Mouse (Mus musculus) spleen, adult 2 months (tissue): ENCODE results near the gene Hnrnpc. TPM values are rescaled to one million over a fixed set of nuclear protein-coding genes. Genes with fewer than 3 reads are reported as not detected.
A peak's percentile ranks its signal among the peaks of the same experiment; 100 is the strongest.

ENCODE experiments used
- DNase-seq, 2 experiments: peaks; one replicate each; pipeline versions ENCODE4 v3.0.0 to v3.0.0-alpha.2; 2012 to 2021; ENCODE audit warnings: low spot score in 2 of 2, low read depth in 1 of 2
- H3K27ac ChIP-seq: fragments of 200-500 bp; 2 replicates; pipeline ENCODE4 v1.5.1; 2012; ENCODE audit warnings: low read length, inconsistent platforms; ENCODE audit not compliant: insufficient read depth
- H3K27me3 ChIP-seq: fragments of 200-500 bp; 2 replicates; pipeline ENCODE4 v1.6.1; 2012; ENCODE audit warnings: mild to moderate bottlenecking, moderate library complexity, low read length, inconsistent platforms; ENCODE audit not compliant: control insufficient read depth, insufficient read depth
- H3K36me3 ChIP-seq: fragments of 200-500 bp; 2 replicates; pipeline ENCODE4 v1.6.1; 2012; ENCODE audit warnings: mild to moderate bottlenecking, low read length, inconsistent platforms; ENCODE audit not compliant: control insufficient read depth, insufficient read depth
- H3K4me1 ChIP-seq: fragments of 200-500 bp; 2 replicates; pipeline ENCODE4 v1.6.1; 2011; ENCODE audit warnings: inconsistent platforms; ENCODE audit not compliant: control insufficient read depth, insufficient read depth, insufficient read length
- H3K4me3 ChIP-seq: fragments of 200-500 bp; 2 replicates; pipeline ENCODE4 v1.5.1; 2011; ENCODE audit warnings: mild to moderate bottlenecking, inconsistent platforms; ENCODE audit not compliant: insufficient read depth, insufficient read length; ENCODE audit errors: extremely low read depth
- CTCF ChIP-seq: fragments of 200-500 bp; IDR thresholded peaks from 2 replicates; pipeline ENCODE4 v1.5.1; 2011; ENCODE audit warnings: mild to moderate bottlenecking, inconsistent platforms; ENCODE audit not compliant: insufficient read depth, insufficient read length, insufficient replicate concordance; ENCODE audit errors: extremely low read depth
- POLR2A ChIP-seq: fragments of 200-500 bp; IDR thresholded peaks from 2 replicates; pipeline ENCODE4 v1.6.1; 2011; ENCODE audit warnings: low read depth, low read length, inconsistent platforms
- WGBS: fragments of 180-500 bp; shearing (Covaris S2); methylation state at CpG from one replicate; pipeline ENCODE4 v1.1.7; 2018; 5-methylcytosine and 5-hydroxymethylcytosine counted together
- polyA plus RNA-seq: library from polyadenylated mRNA; depleted of rRNA; stranded (reverse); fragments of >200 nt; gene quantifications from 2 replicates; pipeline ENCODE4 v1.2.3, GENCODE M21; 2012

Hnrnpc gene
- polyA plus RNA-seq, 1 experiment, result 57.3 TPM

GRCm38 (mm10) chr14:52140577-52141444, 37.0 kb upstream of the Hnrnpc start:
- TF ChIP-seq CTCF (no peak), POLR2A (no peak; the same call in 1 of the 2 replicates)
- peak overlapping the region; percentile 79 for H3K27ac ChIP-seq
- H3K27me3 ChIP-seq, result no peaks in the 10 kb centered on the region
- 6% methylated on average over 19 of the region's 19 CpGs for WGBS
- peak; percentile 25 to 56 for DNase-seq
- peak overlapping the region; percentile 64 for H3K4me3 ChIP-seq
- H3K4me1 ChIP-seq, result peaks cover 6% of the 10 kb centered on the region; the same call in 1 of the 2 replicates
- no peaks in the 10 kb centered on the region; the same call in 1 of the 2 replicates for H3K36me3 ChIP-seq

GRCm38 (mm10) chr14:52133584-52133983, 29.8 kb upstream of the Hnrnpc start:
- Histone ChIP-seq H3K27me3 (no peaks in the 10 kb centered on the region), H3K4me3 (no peak overlapping the region), H3K36me3 (no peaks in the 10 kb centered on the region), H3K4me1 (peaks cover 4% of the 10 kb centered on the region; the same call in 1 of the 2 replicates), H3K27ac (no peak overlapping the region)
- TF ChIP-seq POLR2A, result no peak
- no peak for TF ChIP-seq CTCF
- WGBS, result 18% methylated on average over 5 of the region's 5 CpGs
- no peak for DNase-seq

- 96% methylated on average over 3 of the region's 3 CpGs for WGBS
- no peak for DNase-seq
Observed at GRCm38 (mm10) chr14:52124636-52125035, 20.8 kb upstream of the Hnrnpc start.

GRCm38 (mm10) chr14:52123918-52124317, 20.1 kb upstream of the Hnrnpc start:
- DNase-seq, result peak; percentile 61 to 70
- H3K4me3 ChIP-seq, result no peak overlapping the region
- H3K27ac ChIP-seq, result no peak overlapping the region
- H3K4me1 ChIP-seq, result no peaks in the 10 kb centered on the region
- no peaks in the 10 kb centered on the region for H3K27me3 ChIP-seq
- WGBS, result 23% methylated on average over 4 of the region's 4 CpGs
- TF ChIP-seq POLR2A (no peak), CTCF (peak; percentile 63; the same call in 1 of the 2 replicates)
- H3K36me3 ChIP-seq, result no peaks in the 10 kb centered on the region

More at GRCm38 (mm10) chr14:52124636-52125035, 20.8 kb upstream of the Hnrnpc start:
- Histone ChIP-seq H3K4me1 (no peaks in the 10 kb centered on the region), H3K36me3 (no peaks in the 10 kb centered on the region), H3K4me3 (no peak overlapping the region), H3K27me3 (no peaks in the 10 kb centered on the region), H3K27ac (no peak overlapping the region)
- TF ChIP-seq CTCF, result no peak
- no peak for TF ChIP-seq POLR2A

GRCm38 (mm10) chr14:52120169-52120568, 16.3 kb upstream of the Hnrnpc start:
- TF ChIP-seq CTCF, result no peak
- no peak for TF ChIP-seq POLR2A
- Histone ChIP-seq H3K4me3 (no peak overlapping the region), H3K27me3 (no peaks in the 10 kb centered on the region), H3K4me1 (no peaks in the 10 kb centered on the region), H3K27ac (no peak overlapping the region), H3K36me3 (no peaks in the 10 kb centered on the region)
- no peak for DNase-seq
- WGBS, result 25% methylated on average over 7 of the region's 7 CpGs

GRCm38 (mm10) chr14:52118823-52119608, 15.2 kb upstream of the Hnrnpc start:
- H3K4me1 ChIP-seq, result no peaks in the 10 kb centered on the region
- H3K4me3 ChIP-seq, result peak overlapping the region; percentile 55
- WGBS, result 6% methylated on average over 38 of the region's 38 CpGs
- no peak overlapping the region for H3K27ac ChIP-seq
- DNase-seq, result peak in 1 of 2 experiments; percentile 18
- H3K27me3 ChIP-seq, result no peaks in the 10 kb centered on the region
- TF ChIP-seq CTCF, result no peak
- TF ChIP-seq POLR2A, result no peak
- no peaks in the 10 kb centered on the region for H3K36me3 ChIP-seq
